Mouse (Mus musculus): Measurements from ENCODE around the gene Gdf1.

The Gdf1 gene

GRCm38 (mm10) chr8:70329124-70329834 is at the start of gene Gdf1:
TSS of gene Gdf1 (plus strand) at chr8:70329817.
- DNase-seq, result no peak

GRCm38 (mm10) chr8:70281001-70281400 is 48.6 kb upstream of the Gdf1 start:
- DNase-seq, result no peak

- peak; percentile 82 for DNase-seq
Measured at GRCm38 (mm10) chr8:70282603-70283135, 46.9 kb upstream of the Gdf1 start, which contains the start of gene Homer3. TSS of gene Homer3 (plus strand) at chr8:70282827.

- DNase-seq, result peak; percentile 43
Measured at GRCm38 (mm10) chr8:70283136-70284077, 46.2 kb upstream of the Gdf1 start.

- DNase-seq, result no peak
Measured at GRCm38 (mm10) chr8:70284421-70284820, 45.2 kb upstream of the Gdf1 start.

- DNase-seq, result no peak
Measured at GRCm38 (mm10) chr8:70285304-70285703, 44.3 kb upstream of the Gdf1 start.

- no peak for DNase-seq
Measured at GRCm38 (mm10) chr8:70286737-70287136, 42.9 kb upstream of the Gdf1 start.

- DNase-seq, result no peak
Measured at GRCm38 (mm10) chr8:70293988-70294405, 35.6 kb upstream of the Gdf1 start.

- no peak for DNase-seq
Measured at GRCm38 (mm10) chr8:70300881-70301280, 28.7 kb upstream of the Gdf1 start.

- DNase-seq, result peak; percentile 90
Measured at GRCm38 (mm10) chr8:70302358-70302890, 27.2 kb upstream of the Gdf1 start, which contains the start of the genes Ddx49 and Cope. TSS of gene Ddx49 (minus strand) at chr8:70302489. TSS of gene Cope (plus strand) at chr8:70302518.

GRCm38 (mm10) chr8:70302901-70303300 is 26.7 kb upstream of the Gdf1 start:
- DNase-seq, result no peak

- DNase-seq, result peak; percentile 52
Measured at GRCm38 (mm10) chr8:70309311-70309710, 20.3 kb upstream of the Gdf1 start.

GRCm38 (mm10) chr8:70313399-70313798 is 16.2 kb upstream of the Gdf1 start:
- DNase-seq, result no peak

GRCm38 (mm10) chr8:70315624-70316510 is 13.8 kb upstream of the Gdf1 start, which contains the start of gene Cers1:
TSS of gene Cers1 (plus strand) at chr8:70315775.
- peak; percentile 76 for DNase-seq

- peak; percentile 80 for DNase-seq
Measured at GRCm38 (mm10) chr8:70316511-70317504, 12.8 kb upstream of the Gdf1 start.

GRCm38 (mm10) chr8:70317872-70318271 is 11.7 kb upstream of the Gdf1 start:
- DNase-seq, result no peak

- no peak for DNase-seq
Measured at GRCm38 (mm10) chr8:70323716-70324115, 5.9 kb upstream of the Gdf1 start.

- no peak for DNase-seq
Measured at GRCm38 (mm10) chr8:70327512-70327911, 2.1 kb upstream of the Gdf1 start.

GRCm38 (mm10) chr8:70329835-70330740 is 471 bp downstream of the Gdf1 start:
- DNase-seq, result peak; percentile 49

All from right cerebral cortex, postnatal 4 days (tissue).